Mouse (Mus musculus) urinary bladder, adult 2 months (tissue): ENCODE measurements around the gene Zfp213. TPM values are rescaled to one million over a fixed set of nuclear protein-coding genes. Genes with fewer than 3 reads are reported as not detected.
"Not testable (repeated sequence)": the region's sequence is repeated elsewhere in the genome, so short reads cannot be mapped to it uniquely, and the experiment has no call there.

Source experiments
- DNase-seq: peaks from one replicate; pipeline ENCODE4 v3.0.0; 2022; ENCODE audit warnings: low spot score
- polyA plus RNA-seq: library from polyadenylated mRNA; depleted of rRNA; stranded (reverse); fragments of >200 nt; gene quantifications from 2 replicates; pipeline ENCODE4 v1.2.3, GENCODE M21; 2012

The Zfp213 gene
- polyA plus RNA-seq, 1 experiment = 7.8 TPM

- no peak for DNase-seq
These were observed 19.3 kb downstream of the Zfp213 start for GRCm38 (mm10) chr17:23544766-23545165.

DNA sequence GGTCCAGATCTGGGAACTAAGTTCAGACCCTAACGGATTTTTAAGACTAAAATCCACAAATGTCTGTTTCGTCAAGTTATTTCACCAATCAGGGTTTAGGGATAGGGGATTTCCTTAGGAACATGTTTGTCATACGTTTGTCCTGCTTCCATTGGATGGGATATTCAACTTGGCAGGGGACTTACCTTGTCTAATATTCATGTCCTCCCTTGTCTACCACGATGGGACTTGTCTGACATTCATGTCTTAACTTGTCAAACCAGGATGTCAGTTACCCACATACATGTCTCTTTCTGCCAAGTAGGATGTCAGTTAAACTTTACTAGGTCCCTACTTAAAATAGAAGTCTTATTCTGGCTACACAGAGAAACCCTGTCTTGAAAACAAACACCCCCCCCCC lies 20.1 kb downstream of the Zfp213 start:
- no peak for DNase-seq

- no peak for DNase-seq
These were observed 20.7 kb downstream of the Zfp213 start for GRCm38 (mm10) chr17:23543325-23543724.

DNA sequence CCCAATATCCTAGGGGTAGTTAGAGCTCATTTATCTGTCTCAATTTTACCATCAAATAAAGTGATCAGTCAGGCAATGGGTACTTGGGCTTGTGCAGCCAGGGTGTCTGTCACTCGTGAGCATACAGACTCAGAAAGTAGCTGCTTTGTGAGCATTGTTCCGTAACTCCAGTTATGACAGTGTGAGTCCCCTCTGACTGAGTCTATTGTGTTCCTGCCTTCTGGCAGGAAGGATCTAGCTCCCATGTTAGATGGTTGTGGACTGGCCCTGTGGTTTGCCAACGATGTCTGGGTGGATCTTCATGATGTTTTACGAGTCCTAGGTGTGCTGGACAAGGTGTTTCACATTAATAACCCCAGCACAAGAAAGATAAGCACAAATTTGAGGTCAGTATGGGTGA lies 21.2 kb downstream of the Zfp213 start:
- no peak for DNase-seq

DNA sequence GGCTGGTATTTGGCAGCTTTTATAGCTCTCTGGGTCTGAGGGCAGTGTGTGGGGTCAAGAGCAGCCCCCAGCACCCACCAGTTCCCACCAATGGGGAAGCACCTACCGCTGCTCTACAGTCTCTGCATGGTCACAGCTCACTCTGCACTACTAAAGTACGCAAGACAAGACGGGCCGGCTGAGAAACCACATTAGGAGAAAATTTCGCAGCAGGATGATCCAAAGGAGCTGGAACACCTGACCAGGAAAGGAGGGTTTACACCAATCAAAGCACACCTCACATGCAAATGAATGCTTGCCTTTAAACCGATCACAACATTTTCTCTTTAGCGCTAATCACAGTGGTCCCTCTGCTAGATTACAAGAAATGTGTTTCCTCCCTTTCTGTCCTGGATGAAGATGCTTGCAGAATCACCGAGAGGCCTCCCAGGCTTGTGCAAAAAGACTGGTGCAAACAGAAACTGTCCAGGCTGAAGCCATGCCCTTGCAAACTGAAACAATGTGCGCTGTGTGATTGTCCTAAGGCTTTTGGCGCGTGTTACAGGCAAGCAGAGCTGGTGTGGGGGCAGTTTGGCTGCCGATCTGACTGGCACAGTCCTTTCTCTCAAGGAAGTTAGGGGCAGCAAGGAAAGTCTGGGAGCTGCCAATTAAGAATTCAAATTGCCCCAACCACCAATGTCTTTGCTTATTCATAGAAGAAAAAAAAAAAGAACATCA lies 21.9 kb downstream of the Zfp213 start:
- DNase-seq = no peak

DNA sequence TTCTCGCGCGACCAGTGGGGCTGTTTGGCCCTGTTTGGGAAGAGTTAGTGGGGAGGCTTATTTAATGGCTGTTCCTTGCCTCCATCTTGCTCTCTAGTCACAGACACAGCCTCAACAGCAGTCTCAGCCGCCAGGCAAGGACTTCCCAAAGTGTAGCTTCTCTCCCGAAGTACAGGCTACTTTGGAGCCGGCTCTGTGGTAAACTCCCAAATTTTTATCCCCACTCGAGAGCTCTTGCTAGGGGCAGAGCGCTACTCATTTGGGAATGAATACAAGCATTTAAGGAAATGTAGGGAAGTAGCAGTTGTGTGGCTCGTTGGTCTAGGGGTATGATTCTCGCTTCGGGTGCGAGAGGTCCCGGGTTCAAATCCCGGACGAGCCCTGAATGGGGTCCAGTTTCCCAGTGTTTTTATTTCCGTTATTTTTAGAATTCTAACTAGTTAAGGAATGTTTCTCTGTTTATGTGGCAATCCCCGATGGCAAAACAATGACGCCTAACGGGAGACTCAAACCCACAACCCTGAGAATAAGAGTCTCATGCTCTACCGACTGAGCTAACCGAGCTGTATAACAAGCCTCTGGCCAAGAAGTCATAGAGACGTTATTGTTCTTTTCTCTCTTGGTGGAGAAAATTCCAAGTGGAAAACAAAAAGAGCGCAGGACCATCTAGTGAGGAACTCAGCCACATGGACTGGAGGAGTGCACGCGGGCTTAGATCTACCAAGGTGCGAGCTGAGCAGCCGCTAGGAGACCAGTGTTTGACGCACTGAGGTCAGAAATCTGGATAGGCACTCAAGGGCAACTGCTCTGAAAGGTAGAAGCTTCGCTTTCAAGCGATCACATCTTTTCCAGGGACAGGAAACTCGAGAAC lies 23.2 kb downstream of the Zfp213 start:
- no peak for DNase-seq

DNA sequence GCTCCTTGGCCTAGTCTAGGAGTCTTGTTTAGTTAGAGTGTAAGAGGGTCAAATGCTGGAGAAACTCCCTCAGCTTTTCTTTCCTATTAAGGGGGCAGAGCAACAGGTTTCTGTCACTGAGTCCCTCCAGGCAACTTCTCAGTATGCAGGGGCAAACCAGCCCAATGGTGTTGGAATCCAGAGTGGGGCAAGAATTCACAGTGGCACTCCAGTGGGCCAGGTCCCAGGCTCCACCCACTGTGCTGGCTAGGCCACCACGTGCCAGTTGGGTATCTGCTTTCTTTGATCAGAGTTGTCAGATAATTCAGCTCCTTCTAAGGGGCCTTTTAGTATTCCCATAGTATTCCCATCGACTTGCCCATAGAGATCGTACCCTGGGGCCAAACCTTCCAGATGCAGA lies 23.9 kb downstream of the Zfp213 start:
- DNase-seq = no peak

DNA sequence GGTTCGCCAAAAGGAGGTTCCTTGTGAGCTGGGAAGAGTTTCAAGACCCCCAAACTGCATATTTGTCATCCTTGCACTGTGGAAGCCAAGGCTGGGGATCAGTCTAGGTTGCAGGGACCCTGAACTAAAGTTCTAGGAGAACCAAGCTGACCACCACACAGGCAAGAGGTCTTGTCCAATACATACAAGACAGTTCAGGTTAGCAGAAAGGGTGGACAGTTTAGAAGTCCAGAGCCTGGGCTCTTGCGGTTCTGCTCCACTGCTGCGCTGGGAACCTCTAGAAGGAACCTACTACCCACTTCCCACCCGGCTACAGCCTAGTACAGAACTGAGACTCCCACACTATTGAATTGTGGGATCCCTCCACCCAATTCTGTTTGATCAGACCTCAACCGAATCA lies 24.4 kb downstream of the Zfp213 start:
- no peak for DNase-seq

DNA sequence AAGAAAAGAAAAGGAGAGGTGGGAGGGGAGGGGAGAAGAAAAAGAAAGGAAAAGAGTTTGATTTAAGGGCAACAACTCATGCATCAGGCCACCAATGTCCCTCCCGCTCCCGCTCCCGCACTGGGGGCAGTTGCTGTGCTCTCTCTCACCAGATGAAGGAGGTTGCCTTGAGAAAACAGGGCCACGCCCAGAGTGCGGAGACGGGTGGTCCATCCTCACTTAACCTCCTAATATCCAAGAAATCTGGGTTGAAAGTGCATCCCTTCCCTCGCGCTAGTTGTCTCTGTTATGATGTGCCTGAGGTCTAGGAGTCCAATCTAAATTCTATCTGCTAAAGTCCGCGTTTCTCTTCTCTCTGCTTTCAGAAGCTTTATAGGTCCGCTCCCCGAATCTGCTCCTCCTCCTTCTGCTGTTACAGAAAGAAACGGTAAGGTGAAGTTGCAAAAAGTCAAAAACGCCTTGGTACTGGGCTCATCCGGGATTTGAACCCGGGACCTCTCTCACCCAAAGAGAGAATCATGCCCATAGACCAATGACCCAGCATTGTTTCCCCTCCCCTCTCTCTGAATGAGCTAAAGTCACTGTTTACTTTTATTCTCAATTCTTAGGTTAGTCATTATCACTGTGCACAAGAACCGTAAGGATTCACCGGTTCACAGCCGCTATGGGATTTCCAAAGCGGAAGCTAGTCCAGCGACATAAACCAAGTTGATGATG lies 25.6 kb downstream of the Zfp213 start:
- no peak for DNase-seq

DNA sequence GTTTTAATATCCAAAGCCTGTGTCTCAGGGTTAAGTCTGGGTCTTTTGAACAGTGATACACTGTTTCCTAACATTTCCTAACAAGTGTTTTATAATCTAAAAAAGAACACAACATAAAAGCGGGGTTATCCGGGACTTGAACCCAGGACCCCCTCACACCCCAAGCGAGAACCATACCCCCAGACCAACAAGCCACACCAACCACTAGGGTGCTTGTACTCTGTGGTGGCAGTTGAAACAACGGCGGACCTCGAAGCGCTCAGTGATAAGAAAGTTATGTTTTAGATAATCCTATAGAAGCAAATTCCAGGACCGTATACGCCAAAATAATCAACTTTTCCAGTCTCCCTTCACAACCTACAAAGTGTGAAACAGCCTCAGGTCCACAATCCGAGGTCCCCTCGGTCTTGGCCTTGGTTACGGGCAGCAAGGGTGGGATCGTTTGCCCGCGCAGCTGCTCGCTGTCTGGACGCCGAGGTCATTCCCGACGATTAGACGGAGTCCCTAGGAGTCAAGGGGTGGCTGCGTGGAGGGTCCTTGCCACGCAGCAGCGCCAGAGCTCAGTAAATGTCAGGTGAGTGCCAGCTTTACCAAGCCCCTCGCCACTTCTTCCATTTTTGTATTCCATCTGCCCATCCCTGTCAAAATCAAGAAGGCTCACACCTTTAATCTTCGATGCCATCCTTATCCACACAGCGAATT lies 26.3 kb downstream of the Zfp213 start:
- DNase-seq = no peak

GRCm38 (mm10) chr17:23535046-23535788 lies 28.8 kb downstream of the Zfp213 start:
- not testable (repeated sequence) for DNase-seq

DNA sequence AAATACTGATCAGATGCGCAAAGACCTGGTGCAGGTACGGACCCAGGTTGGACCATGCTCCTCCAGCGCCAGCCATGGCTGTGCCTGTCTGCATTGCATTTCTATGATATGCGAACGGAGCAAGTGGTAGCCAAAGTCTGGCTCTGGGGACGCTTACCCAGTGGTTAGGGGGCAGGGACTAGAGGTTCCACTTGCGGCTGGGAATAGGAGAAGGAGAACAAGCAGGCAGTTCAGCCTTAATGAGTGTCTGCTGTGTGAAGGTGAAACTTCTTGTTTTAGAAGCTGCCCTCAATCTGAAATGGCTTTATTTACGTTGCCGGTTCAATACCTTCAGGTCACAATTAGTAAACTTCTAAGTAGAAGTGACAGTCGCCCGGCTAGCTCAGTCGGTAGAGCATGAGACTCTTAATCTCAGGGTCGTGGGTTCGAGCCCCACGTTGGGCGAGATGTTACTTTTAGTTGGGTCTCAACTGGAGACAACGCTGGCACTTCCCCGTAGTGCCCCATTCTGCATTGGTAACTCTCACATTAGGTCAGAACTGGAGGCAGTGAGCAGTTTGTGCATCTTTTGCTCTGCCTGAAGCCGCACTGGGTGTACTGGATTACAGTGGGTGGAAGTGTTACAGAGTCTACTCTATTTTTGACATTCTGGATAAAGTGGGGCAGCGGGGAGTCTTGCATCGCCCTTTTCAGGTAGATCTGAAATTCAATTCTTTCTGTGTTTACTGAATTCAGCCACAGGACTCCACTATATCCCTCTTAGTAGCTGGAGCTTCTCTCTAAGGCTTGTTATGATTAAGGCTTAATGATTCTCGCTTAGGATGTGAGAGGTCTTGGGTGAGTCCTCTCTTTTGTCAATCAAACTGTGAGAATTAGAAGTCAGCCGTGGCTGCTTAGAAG lies 30.2 kb downstream of the Zfp213 start:
- DNase-seq = not testable (repeated sequence)

- not testable (repeated sequence) for DNase-seq
These were observed 32.6 kb downstream of the Zfp213 start for GRCm38 (mm10) chr17:23531408-23531807.

DNA sequence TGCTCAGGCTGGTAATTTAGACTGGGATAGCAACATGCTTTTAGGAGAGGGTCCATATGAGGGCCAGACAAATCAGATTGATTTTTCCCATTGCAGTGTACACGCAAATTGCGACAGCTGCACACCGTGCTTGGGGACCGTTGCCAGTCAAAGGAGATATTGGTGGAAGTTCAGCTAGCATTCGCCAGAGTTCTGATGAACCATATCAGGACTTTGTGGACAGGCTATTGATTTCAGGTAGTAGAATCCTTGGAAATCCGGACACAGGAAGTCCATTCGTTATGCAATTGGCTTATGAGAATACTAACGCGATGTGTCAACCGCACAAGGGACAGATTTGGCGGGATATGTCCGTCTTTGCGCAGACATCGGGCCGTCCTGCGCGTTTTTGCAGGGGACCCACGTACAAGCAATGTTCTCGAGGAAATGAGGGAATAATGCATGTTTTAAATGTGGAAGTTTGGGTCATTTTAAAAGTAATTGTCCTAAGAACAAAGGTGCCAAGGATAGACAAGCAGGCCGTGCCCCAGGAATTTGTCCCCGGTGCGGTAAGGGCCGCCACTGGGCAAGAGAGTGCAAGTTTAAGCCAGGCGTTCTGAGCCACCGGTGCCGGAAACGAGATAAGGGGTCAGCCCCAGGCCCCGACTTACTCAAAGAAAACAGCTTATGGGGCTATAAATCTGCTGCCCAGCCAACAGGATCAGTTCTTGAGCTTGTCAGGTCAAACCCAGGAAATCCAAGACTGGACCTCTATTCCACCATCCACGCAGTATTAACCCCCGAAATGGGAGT lies 40.9 kb downstream of the Zfp213 start:
- DNase-seq = not testable (repeated sequence)

GRCm38 (mm10) chr17:23518701-23519423 lies 45.2 kb downstream of the Zfp213 start:
- DNase-seq = no peak
